ENCODE assay signal across 1 mouse cellular context in genomic region chr14:31664100-31664902, GRCm38 (mm10).
TF ChIP-seq lines count a peak whose summit lies in the region.

No protein-coding gene starts in this region.

TF ChIP-seq in MEL, 35 proteins besides CTCF, POLR2A, EP300 and RAD21 (continued from another document):
- TF ChIP-seq MAX (IDR thresholded peaks at IDR 0.05; ENCODE audit: low read length) (peak; percentile 44; the same call in 1 of the 2 replicates), MYB (IDR thresholded peaks at IDR 0.05; ENCODE audit: low read depth, low read length) (peak; percentile 97), ZKSCAN1 (IDR thresholded peaks at IDR 0.05; ENCODE audit: low read depth, low read length) (no peak), GATA1 (IDR thresholded peaks at IDR 0.05; ENCODE audit: low read depth, low read length) (peak; percentile 74), TBP (IDR thresholded peaks at IDR 0.05; ENCODE audit: low read depth, low read length) (peak; percentile 7; the same call in 1 of the 2 replicates), BHLHE40 (IDR thresholded peaks at IDR 0.05; ENCODE audit: borderline replicate concordance, low read depth, low read length) (peak; percentile 49; the same call in 1 of the 2 replicates), RCOR1 (IDR thresholded peaks at IDR 0.05; ENCODE audit: low read depth, low read length) (peak; percentile 53; the same call in 1 of the 2 replicates), MEF2A (IDR thresholded peaks at IDR 0.05; ENCODE audit: extremely low read depth, insufficient replicate concordance, low read depth, low read length, poor library complexity, severe bottlenecking) (no peak), HCFC1 (IDR thresholded peaks at IDR 0.05; ENCODE audit: low read depth, low read length) (no peak), MYC (IDR thresholded peaks at IDR 0.05; ENCODE audit: low read depth, low read length) (peak; percentile 67; the same call in 1 of the 2 replicates), ZNF384 (IDR thresholded peaks at IDR 0.05; ENCODE audit: low read depth, low read length) (peak; percentile 75), JUND (IDR thresholded peaks at IDR 0.05; ENCODE audit: low read depth, low read length) (peak; percentile 59; the same call in 1 of the 2 replicates), SIN3A (IDR thresholded peaks at IDR 0.05; ENCODE audit: low read length) (peak; percentile 80), NELFE (IDR thresholded peaks at IDR 0.05; ENCODE audit: low read depth, low read length) (no peak), UBTF (IDR thresholded peaks at IDR 0.05; ENCODE audit: borderline replicate concordance, insufficient read depth, low read depth, low read length) (no peak), ETS1 (IDR thresholded peaks at IDR 0.05; ENCODE audit: low read depth, low read length) (peak; percentile 71)
